Mouse (Mus musculus) cerebellum, adult 11-12 months (tissue): ENCODE measurements around the gene Gm20388.

Experiments used
- DNase-seq: peaks from one replicate; pipeline ENCODE4 v3.0.0; 2022

Gene Gm20388

GRCm38 (mm10) chr8:121264260-121264659 lies 1353.6 kb downstream of the Gm20388 start:
- no peak for DNase-seq

GRCm38 (mm10) chr8:121271542-121271941 lies 1360.9 kb downstream of the Gm20388 start:
- DNase-seq, result no peak

GRCm38 (mm10) chr8:121273195-121273594 lies 1362.6 kb downstream of the Gm20388 start:
- peak; percentile 59 for DNase-seq

GRCm38 (mm10) chr8:121273620-121274019 lies 1363.0 kb downstream of the Gm20388 start:
- DNase-seq, result peak; percentile 88

GRCm38 (mm10) chr8:121280414-121280813 lies 1369.8 kb downstream of the Gm20388 start:
- DNase-seq, result no peak

- no peak for DNase-seq
These were observed 1378.7 kb downstream of the Gm20388 start for GRCm38 (mm10) chr8:121289346-121289745.

- no peak for DNase-seq
These were observed 1379.9 kb downstream of the Gm20388 start for GRCm38 (mm10) chr8:121290547-121290946.

- DNase-seq, result no peak
These were observed 1382.8 kb downstream of the Gm20388 start for GRCm38 (mm10) chr8:121293418-121293817.

- no peak for DNase-seq
These were observed 1383.8 kb downstream of the Gm20388 start for GRCm38 (mm10) chr8:121294234-121295108.

- DNase-seq, result no peak
These were observed 1385.4 kb downstream of the Gm20388 start for GRCm38 (mm10) chr8:121296082-121296481.

GRCm38 (mm10) chr8:121296597-121296996 lies 1386.0 kb downstream of the Gm20388 start:
- no peak for DNase-seq

GRCm38 (mm10) chr8:121297299-121297698 lies 1386.7 kb downstream of the Gm20388 start:
- no peak for DNase-seq

GRCm38 (mm10) chr8:121300066-121300465 lies 1389.4 kb downstream of the Gm20388 start:
- no peak for DNase-seq

GRCm38 (mm10) chr8:121300501-121301411 lies 1390.1 kb downstream of the Gm20388 start:
- no peak for DNase-seq

GRCm38 (mm10) chr8:121301431-121301830 lies 1390.8 kb downstream of the Gm20388 start:
- DNase-seq, result no peak

GRCm38 (mm10) chr8:121301978-121302649 lies 1391.5 kb downstream of the Gm20388 start:
- no peak for DNase-seq

GRCm38 (mm10) chr8:121307723-121308122 lies 1397.1 kb downstream of the Gm20388 start:
- DNase-seq, result peak; percentile 8

GRCm38 (mm10) chr8:121310976-121311819 lies 1400.6 kb downstream of the Gm20388 start:
- peak; percentile 23 for DNase-seq

GRCm38 (mm10) chr8:121313458-121313857 lies 1402.8 kb downstream of the Gm20388 start:
- DNase-seq, result no peak

- no peak for DNase-seq
These were observed 1403.4 kb downstream of the Gm20388 start for GRCm38 (mm10) chr8:121314036-121314435.

GRCm38 (mm10) chr8:121315569-121315968 lies 1404.9 kb downstream of the Gm20388 start:
- no peak for DNase-seq

GRCm38 (mm10) chr8:121316009-121316408 lies 1405.4 kb downstream of the Gm20388 start:
- DNase-seq, result no peak
